11 mouse cellular contexts compared by ENCODE assay signal in the genomic region with DNA sequence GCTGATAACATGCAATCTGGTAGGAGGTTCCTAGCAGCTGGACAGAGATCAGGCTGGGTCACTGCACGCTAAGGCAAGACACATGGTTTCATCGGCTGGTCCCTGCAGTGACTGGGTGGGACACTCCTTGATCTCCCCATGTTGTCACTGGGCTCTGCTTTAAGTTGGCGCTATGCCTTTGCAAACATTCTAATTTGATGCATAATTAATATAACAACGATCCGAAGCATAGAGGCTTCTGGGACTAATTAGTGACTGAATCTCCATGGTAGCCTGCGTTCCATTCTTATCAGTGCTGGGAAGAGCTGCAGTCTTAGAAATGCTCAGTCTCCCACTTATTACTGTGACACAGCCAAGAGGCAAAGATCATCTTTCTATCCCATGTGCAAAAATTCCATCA.
DNase-seq lines count a peak whose midpoint lies in the region; ATAC-seq and TF ChIP-seq lines count a peak whose summit lies in the region.
"Had no signal": no experiment of that assay in that cellular context is flagged by ENCODE, and none has a peak within 500 bp of the region (broad histone marks: within the 10 kb centered on the region; RNA-seq: fewer than 3 reads in every experiment).

No protein-coding gene starts in this region.

- ATAC-seq in kidney, embryonic 14.5 days (ENCODE audit: low FRiP score, low TSS enrichment): peak; percentile 57; the same call in 1 of the 2 replicates
- no peak for ATAC-seq in erythroid progenitor cell, adult 5-6 weeks (replicated peaks; ENCODE audit: low FRiP score, poor library complexity, severe bottlenecking)

- no peaks in the 10 kb centered on the region for H3K27me3 ChIP-seq in kidney, embryonic 14.5 days (ENCODE audit: control insufficient read depth, insufficient read depth, low read length)
- H3K27me3 ChIP-seq: limb, embryonic 12.5 days had no signal

- no peak for TF ChIP-seq CTCF in layer of hippocampus, adult 2 months (conservative IDR thresholded peaks at IDR 0.05)
- TF ChIP-seq CTCF in brain, embryonic 14.5 days (IDR thresholded peaks at IDR 0.05; ENCODE audit: borderline replicate concordance, extremely low read depth, insufficient read depth, insufficient read length): no peak

- H3K4me3 ChIP-seq in layer of hippocampus, adult 2 months: no peak overlapping the region; the same call in 1 of the 2 replicates
- no peak overlapping the region for H3K4me3 ChIP-seq in kidney, embryonic 14.5 days (ENCODE audit: low read length)
- H3K4me3 ChIP-seq: erythroblast, embryonic 14.5 days; limb, embryonic 12.5 days had no signal

- H3K27ac ChIP-seq in layer of hippocampus, adult 2 months: peak overlapping the region; percentile 61; the same call in 1 of the 2 replicates
- H3K27ac ChIP-seq in kidney, embryonic 14.5 days (ENCODE audit: low read depth, low read length): no peak overlapping the region
- H3K27ac ChIP-seq: limb, embryonic 12.5 days had no signal

- H3K9ac ChIP-seq in kidney, embryonic 14.5 days (ENCODE audit: low read depth, low read length): no peak overlapping the region
- H3K9ac ChIP-seq: limb, embryonic 12.5 days had no signal

- no peak for TF ChIP-seq POLR2A in brain, embryonic 14.5 days (IDR thresholded peaks at IDR 0.05; ENCODE audit: borderline replicate concordance, extremely low read depth, insufficient read depth, insufficient read length, poor library complexity, severe bottlenecking)

- H3K4me2 ChIP-seq in kidney, embryonic 14.5 days (replicated peaks; ENCODE audit: low read depth, low read length): no peak overlapping the region
- H3K4me2 ChIP-seq: limb, embryonic 12.5 days had no signal

- 71% methylated on average over 6 of the region's 6 CpGs for WGBS in kidney, embryonic 14.5 days

- H3K9me3 ChIP-seq in kidney, embryonic 14.5 days (ENCODE audit: control insufficient read depth, low read length): no peaks in the 10 kb centered on the region
- H3K9me3 ChIP-seq: limb, embryonic 12.5 days had no signal

- H3K36me3 ChIP-seq in kidney, embryonic 14.5 days (ENCODE audit: control insufficient read depth, insufficient read depth, low read length): no peaks in the 10 kb centered on the region
- H3K36me3 ChIP-seq: limb, embryonic 12.5 days had no signal

- no peak for DNase-seq in layer of hippocampus, adult 2 months (ENCODE audit: low spot score in 2 of 2)
- no peak for DNase-seq in layer of hippocampus, adult 8-10 months (ENCODE audit: low spot score in 2 of 2)
- DNase-seq in Muller cell, postnatal 12 days (ENCODE audit: inconsistent ontology term): peak; percentile 45
- DNase-seq in brain, embryonic 14.5 days (ENCODE audit: low read depth): peak; percentile 72
- no peak for DNase-seq in right cerebral cortex, postnatal 4 days
- DNase-seq: cerebellum, postnatal 36 days; thymus, postnatal 25 days had no signal

- no peaks in the 10 kb centered on the region for H3K4me1 ChIP-seq in kidney, embryonic 14.5 days (ENCODE audit: control insufficient read depth, insufficient read depth, low read length)
- H3K4me1 ChIP-seq: limb, embryonic 12.5 days had no signal

Comparison
In these comparisons a context has a peak if more than half of its experiments do, and no peak if none do; other contexts are left out.
1. DNase-seq: peak in Muller cell, postnatal 12 days (single experiment) and brain, embryonic 14.5 days (single experiment); none in layer of hippocampus, adult 2 months (0 of 2), layer of hippocampus, adult 8-10 months (0 of 2) and right cerebral cortex, postnatal 4 days (single experiment).